9 mouse cellular contexts compared by ENCODE assay signal in genomic region chr9:52013900-52014455, GRCm38 (mm10). TPM values are rescaled to one million over a fixed set of nuclear protein-coding genes. Genes with fewer than 3 reads are reported as not detected.
DNase-seq lines count a peak whose midpoint lies in the region.
"Had no signal": no experiment of that assay in that cellular context is flagged by ENCODE, and none has a peak within 500 bp of the region (broad histone marks: within the 10 kb centered on the region; RNA-seq: fewer than 3 reads in every experiment).

No protein-coding gene starts in this region.

- intact Hi-C loops in gastrocnemius, postnatal 36 days (cut with DNase I), result no loop called here

- peak; percentile 9 for DNase-seq in gastrocnemius, adult 18-20 months (ENCODE audit: low spot score)
- DNase-seq in gastrocnemius, postnatal 36 days, result no peak
- DNase-seq in lung, postnatal 36 days, result peak; percentile 15
- DNase-seq in lung, postnatal 4 days, result no peak
- peak; percentile 56 to 74 for DNase-seq in kidney, adult 8-10 months
- DNase-seq in testis, postnatal 14 days (ENCODE audit: low spot score), result no peak
- no peak for DNase-seq in urinary bladder, adult 18-20 months (ENCODE audit: low spot score in 2 of 2)
- DNase-seq in lung, postnatal 25 days (ENCODE audit: low spot score), result no peak
- DNase-seq: cerebellum, postnatal 36 days had no signal

RNA-seq across cellular contexts. Expression of gene Rdx, which starts 33.0 kb away (rescaled TPM):
- 100 to 1,000 TPM; 119 TPM for total RNA-seq in gastrocnemius, adult 18-20 months (2021)
- 100 to 1,000 TPM; 102 to 114 TPM for total RNA-seq in gastrocnemius, postnatal 36 days (2021)

RNA-seq across cellular contexts. Expression of gene Fdx1, which starts 50.6 kb away (rescaled TPM):
- total RNA-seq in gastrocnemius, adult 18-20 months (2021), result 10 to 100 TPM; 34.0 to 49.2 TPM
- 10 to 100 TPM; 36.2 to 40.7 TPM for total RNA-seq in gastrocnemius, postnatal 36 days (2021)

Comparison
In these comparisons a context has a peak if more than half of its experiments do, and no peak if none do; other contexts are left out.
1. DNase-seq: peak in gastrocnemius, adult 18-20 months (single experiment), lung, postnatal 36 days (single experiment) and kidney, adult 8-10 months (2 of 2); none in gastrocnemius, postnatal 36 days (0 of 2), lung, postnatal 4 days (0 of 2), testis, postnatal 14 days (single experiment), urinary bladder, adult 18-20 months (0 of 2) and lung, postnatal 25 days (single experiment).